Mouse (Mus musculus): ENCODE results near the gene B4galnt1.

Gene B4galnt1

GRCm38 (mm10) chr10:127170837-127171272, 5.8 kb downstream of the B4galnt1 start:
- DNase-seq (ENCODE audit: low spot score), result peak; percentile 80

- peak; percentile 7 for DNase-seq (ENCODE audit: low spot score)
Measured at GRCm38 (mm10) chr10:127171631-127172200, 6.7 kb downstream of the B4galnt1 start.

DNA sequence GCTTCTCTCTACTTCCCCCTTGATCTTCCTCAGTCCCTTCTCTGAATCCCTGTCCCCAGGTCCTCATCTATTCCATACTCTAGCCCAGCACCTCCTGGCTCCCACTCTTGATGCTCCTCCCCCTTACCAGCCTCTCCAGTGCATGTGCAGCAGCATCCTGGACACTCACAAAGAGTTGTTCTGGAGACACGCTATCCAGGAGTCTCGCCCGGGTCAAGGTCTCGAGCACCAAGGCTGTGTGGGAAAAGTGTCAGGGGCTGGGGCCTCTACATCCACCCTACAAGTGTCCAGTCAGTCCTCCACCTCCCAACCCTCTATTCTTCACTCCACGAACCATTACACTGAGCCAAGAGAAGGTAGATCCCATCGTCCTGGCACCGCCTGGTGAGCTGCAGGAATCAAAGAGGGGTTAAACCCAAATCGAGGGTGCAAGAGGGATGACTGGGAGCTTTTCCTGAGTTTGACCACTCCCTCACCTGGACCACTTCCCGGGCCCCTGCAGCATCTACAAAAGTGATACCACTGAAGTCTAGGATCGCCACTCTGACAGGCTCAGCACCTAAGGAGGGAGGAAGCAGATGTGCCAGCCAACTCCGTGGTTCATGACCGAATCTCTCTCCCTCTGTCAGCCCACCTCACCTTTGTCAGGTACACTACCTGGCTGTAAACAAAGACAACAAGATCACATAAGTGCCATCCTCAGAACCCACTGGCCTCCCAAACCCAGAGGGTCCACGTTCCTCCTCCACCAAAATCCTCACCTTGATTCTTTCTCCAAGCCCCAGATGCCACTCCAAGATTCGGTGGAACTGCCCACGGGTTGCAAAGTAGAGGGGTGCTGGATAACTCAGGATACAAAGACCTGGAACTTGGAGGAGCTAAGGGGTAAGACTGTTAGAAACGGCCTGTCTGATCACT, 8.4 kb downstream of the B4galnt1 start:
- DNase-seq (ENCODE audit: low spot score), result no peak

GRCm38 (mm10) chr10:127174170-127174569, 9.1 kb downstream of the B4galnt1 start:
- DNase-seq (ENCODE audit: low spot score), result no peak

DNA sequence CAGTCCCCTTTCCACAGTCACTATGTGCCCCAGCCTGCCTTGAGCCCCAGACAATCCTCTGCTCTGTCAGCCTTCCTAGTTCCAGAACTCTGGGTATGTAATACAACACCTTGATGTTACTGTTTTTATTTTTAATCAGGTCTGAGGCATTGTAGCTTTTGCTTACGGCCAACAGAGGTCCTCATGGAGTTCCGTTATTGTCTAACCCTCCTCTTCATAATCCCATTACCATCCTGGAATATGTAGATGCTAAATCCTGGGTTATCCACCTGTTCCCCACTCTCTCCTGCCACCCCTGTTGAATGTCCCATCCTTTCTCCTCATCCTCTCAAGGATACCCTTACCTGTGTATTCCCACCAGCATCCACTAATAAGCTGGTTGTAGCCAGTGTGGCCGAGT, 11.2 kb downstream of the B4galnt1 start:
- no peak for DNase-seq (ENCODE audit: low spot score)

DNA sequence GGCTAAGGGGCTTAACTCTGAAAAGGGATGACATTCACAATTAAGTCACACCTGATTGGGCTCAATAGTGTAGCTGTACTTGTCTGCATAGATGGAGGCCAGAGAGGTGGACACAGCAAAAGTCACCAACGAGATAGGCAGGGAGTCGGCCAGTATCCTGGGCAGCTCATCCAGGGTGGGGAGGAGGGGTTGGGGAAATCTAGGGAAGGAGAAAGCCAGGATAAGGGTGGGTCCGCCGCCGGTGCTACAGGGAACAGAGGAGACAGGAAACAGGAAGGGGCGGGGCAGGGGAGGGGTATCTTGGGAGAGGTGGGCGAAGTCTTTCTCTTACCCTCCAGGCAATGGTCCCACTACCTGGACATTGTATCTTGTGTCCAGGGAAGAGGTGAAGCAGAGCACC, 11.7 kb downstream of the B4galnt1 start:
- no peak for DNase-seq (ENCODE audit: low spot score)

GRCm38 (mm10) chr10:127177235-127177634, 12.2 kb downstream of the B4galnt1 start:
- no peak for DNase-seq (ENCODE audit: low spot score)

DNA sequence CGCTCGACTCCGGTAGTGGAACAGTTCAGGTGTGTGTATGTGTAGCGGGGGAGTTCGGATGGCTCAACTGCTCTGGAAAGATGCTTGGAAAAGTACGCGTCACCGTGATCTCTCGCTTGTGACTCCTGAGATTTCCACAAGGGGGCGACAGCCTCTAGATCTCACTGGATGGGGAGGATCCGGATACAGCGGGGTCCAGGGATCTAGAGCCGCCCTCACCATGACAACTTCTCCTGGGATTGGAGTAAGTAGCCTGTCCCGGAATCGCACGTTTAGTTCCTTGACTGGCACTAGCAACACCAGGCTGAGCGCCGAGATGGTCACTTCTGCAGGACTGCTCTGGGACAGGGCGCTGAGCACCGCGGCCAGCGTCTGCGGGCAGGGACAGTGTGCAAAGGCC, 12.7 kb downstream of the B4galnt1 start:
- DNase-seq (ENCODE audit: low spot score), result peak; percentile 62

DNA sequence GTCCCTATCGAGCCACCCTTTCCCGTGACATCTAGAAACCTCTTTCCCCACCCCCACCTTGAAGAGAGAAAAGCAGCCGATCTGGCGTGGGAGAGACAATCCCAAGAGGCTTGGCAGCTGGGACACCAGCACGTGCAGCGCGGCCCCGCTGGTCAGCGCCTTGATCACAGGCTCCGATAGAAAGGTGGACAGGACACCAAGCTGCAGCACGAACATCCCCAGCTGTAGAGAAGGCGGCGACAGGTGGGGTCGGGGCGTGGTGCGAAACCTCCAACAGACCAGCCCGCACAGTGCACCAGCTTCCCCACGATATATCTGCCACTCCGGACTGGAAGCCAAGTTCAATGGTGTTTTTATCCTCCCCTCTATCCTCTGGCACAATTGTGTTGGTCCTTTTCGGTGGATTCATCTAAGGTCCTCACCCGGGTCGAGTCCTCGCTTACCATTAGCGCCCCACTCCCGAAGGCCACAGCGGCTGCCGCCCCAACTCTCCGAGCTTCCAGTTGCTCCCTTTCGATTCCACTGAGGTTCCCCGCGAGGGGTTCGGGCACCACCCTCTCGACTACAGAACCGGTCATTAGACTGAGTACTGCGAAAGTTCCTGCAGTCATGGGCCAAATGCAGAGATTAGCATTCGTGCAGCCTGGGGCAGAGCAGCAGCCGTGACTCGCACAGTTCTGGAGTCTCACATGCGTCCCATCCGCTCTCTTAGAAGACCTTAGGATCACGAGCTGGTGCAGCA, 13.4 kb downstream of the B4galnt1 start:
- peak; percentile 16 for DNase-seq (ENCODE audit: low spot score)

GRCm38 (mm10) chr10:127179871-127180694, 15.1 kb downstream of the B4galnt1 start, which contains the start of gene Slc26a10:
Gene Slc26a10 (minus strand): TSS chr10:127180645.
- DNase-seq (ENCODE audit: low spot score), result peak; percentile 9

DNA sequence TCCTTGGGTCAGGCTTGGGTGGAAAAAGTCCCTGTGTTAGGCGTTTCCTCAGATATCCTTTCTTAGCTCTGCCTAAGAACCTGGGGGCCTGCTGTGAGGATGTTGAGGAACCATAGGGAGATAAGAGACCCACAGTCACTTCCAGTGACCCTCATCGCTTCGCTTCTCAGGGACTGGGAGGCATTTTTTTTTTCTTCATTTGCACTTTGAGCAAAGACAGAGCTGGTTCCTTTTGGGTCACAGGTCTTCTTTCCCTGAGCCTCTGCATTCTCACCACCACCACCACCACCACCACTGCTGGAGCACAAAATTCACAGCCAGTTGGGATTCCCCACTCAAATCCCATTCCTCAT, 15.6 kb downstream of the B4galnt1 start:
- no peak for DNase-seq (ENCODE audit: low spot score)

DNA sequence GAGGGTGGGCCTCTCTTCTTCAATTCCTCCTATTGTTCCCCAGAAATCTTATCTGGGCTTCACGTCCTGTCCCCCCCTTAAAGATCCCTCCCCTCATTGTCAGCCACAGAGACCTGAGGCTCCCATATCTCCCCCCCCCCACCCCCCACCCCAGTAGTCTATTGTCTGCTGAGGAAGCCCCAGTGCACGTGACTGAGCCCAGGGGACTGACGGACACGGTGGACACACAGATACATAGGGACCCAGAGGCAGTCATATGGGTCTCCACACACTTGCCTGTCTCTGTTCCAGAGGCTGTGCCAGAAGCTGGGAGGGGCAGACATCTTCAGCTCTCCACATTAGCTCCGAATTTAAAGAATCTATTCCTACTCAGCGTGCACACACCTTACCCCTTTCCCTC, 16.5 kb downstream of the B4galnt1 start:
- DNase-seq (ENCODE audit: low spot score), result no peak

DNA sequence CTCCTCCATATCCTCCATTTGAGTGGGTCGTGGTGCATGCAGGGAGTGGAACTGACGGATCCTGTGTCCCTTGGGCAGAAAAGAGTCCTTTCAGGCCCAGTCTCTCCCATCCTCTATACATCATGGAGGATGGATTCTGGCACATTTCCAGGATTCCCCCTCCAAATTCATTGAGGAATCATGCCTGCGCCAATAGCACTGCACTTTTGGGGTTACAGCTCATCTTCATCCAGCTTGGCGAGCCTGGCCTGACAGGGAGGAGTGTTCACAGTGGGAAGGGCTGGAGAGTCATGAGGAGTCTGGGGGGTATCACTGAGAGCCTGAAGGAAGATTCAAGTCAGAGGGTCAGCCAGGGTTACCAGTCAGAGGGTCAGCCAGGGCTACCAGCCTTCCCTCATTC, 17.6 kb downstream of the B4galnt1 start:
- no peak for DNase-seq (ENCODE audit: low spot score)

DNA sequence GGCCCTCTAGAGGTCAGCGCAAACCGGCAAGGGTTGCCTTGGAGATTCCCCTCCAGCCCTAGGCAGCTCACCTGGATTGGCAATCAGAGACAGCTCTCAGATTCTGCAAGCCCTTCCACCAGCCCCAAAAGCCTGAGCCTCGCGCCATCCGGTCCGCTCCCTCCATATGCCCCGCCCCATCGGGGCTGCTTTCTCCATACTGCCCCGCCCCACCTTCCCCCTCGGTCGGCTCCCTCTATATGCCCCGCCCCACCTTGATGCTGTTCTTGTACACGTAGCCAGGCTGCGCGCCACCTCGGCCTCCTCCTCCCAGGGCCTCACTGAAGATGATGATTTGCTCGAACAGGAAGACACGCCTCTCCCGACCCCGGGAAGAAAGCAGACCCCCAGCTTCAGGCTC, 18.7 kb downstream of the B4galnt1 start:
- DNase-seq (ENCODE audit: low spot score), result peak; percentile 14

DNA sequence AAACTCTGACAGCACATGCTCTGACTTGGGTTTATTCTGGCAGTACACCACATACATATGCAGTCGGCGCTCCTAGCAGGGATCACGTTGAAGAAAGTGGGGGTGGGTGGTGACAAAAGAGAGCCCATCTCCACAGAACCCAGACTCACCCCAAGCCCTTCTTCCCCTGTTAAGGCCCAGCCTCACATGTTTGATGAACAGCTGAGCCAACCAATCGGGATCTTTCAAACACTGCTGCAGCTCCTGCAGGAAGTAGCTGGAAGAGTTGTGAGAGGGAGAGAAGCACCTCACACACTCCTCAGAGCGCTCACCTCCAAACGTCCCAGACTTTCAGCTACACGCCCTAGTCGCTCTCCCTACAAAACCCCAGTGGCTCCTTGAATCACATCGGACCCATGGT, 20.1 kb downstream of the B4galnt1 start:
- DNase-seq (ENCODE audit: low spot score), result no peak

- DNase-seq (ENCODE audit: low spot score), result no peak
Measured at GRCm38 (mm10) chr10:127185506-127185905, 20.5 kb downstream of the B4galnt1 start.

GRCm38 (mm10) chr10:127186451-127186850, 21.4 kb downstream of the B4galnt1 start:
- DNase-seq (ENCODE audit: low spot score), result no peak

DNA sequence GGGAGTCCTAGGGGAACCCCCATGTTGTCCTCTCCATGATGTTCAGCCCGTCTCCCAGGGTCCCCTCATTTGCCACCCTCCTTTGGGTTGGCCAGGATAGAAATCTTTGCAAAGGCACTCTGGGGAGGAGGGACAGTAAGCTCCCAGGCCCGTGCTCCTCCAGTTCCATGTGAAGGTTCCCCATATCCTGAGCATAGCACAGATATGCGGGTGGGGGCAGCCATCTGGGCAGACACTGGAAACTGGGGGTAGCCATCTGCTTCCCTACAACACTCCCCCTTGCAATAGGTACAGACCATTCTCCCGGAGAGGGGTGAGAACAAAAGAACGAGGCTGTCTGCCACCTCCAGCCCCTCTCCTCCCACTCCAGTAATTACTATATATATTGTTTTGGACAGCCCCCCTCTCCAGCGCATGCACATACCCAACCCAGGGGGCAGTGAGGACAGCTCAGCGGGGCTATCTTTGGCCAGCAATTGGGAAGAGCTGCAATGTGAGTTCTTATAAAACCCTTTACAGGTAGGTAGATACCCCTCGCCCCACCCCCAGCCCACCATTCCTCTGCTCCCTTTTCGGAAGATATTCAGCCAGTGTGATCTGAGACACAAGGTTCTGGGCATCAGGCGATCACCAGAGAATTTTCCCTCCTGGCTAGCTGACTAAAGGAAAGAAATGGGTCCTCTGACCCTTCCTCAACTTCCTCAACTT, 22.5 kb downstream of the B4galnt1 start:
- DNase-seq (ENCODE audit: low spot score), result no peak

- peak; percentile 7 for DNase-seq (ENCODE audit: low spot score)
Measured at GRCm38 (mm10) chr10:127188079-127188453, 23.0 kb downstream of the B4galnt1 start.

DNA sequence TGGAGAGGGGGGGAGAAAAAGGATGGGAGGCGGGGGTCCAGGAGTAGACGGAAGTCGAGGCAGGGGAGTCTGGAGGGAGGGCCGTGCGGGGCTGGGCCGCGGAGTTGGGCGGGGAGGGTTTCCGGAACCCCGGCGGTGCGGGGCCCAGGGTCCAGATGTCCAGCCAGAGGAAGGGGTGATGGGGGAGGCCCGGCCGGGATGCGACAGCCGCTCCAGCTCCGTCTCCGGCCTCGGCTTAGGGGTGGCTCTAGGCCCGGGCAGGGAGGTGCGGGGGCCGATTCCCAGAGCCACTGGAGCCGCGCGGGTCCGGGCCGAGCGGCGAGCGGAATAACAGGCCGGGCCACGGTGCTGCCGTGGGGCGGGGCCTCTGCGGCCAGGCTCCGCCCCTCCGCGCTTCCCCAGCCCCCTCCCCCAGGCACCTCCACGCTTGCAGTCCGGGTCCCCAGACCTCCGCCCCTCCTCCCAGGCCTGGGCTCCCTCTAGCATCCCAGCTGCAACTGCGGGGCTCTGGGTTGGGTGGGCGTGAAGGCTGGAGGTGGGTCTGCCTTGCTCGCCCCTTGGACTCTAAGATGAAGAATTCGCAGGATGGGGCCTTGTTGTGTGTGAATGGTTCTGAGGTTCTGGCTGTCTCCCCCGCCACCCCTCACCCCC, 23.6 kb downstream of the B4galnt1 start:
- DNase-seq (ENCODE audit: low spot score), result peak; percentile 63
